Mouse (Mus musculus) v-Abl transformed pro-B cells (cell line): ENCODE measurements at regions not wholly inside any gene's neighbourhood (a gene's known extent, or its start where the extent isn't known, plus 50 kb on each side); places are given as distances from the start of the nearest gene placed in this dataset.

Source experiments
- in situ Hi-C, 2 experiments: fragments of 400-800 bp; cut with MboI; formaldehyde crosslinking; loops; one replicate each; pipeline ENCODE4 v1.15.1; 2025; ENCODE audit not compliant: unreplicated experiment in 2 of 2

DNA sequence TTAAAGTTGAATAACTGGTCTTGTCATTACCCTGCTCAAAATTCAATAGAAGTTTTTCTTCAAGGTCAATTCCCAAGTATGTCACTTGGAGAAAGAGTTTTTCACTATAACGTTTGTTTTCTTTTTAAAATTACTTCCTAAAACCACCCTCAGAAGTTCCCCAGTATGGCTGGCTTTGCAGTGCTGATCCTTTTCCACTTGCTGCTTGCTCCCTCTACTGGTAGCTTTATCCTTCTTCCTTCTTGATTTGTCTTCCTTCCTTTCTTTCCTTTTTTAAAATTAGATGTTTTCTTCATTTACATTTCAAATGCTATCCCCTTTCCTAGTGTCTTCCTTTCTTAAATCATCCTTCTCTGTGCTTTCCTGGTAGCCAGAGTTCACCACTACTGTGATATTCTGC, 73.6 kb downstream of the Rtl3 start:
- in situ Hi-C loops: loop anchor here (5.0 to 25.0 kb wide), 6 partner anchors 185 to 755 kb away; partner anchors contain the start of genes Cox7b (in 1 of the 2), Fndc3c1 (in 1 of the 2), Gm5127 (in 1 of the 2) and Magt1 (in 1 of the 2)
